Mouse (Mus musculus) forebrain, embryonic 11.5 days (tissue): ENCODE measurements around the gene Prdm10. TPM values are rescaled to one million over a fixed set of nuclear protein-coding genes. Genes with fewer than 3 reads are reported as not detected.

Source experiments
- ATAC-seq: fragments of 200-750 bp; cut with Nextera tagmentation; replicated peaks from 2 replicates; pipeline ENCODE4 v1.8.0; 2017; ENCODE audit warnings: moderate TSS enrichment; ENCODE audit not compliant: low FRiP score
- DNase-seq: peaks from one replicate; pipeline ENCODE4 v3.0.0-alpha.2; 2017; ENCODE audit warnings: low spot score
- H3K27ac ChIP-seq: fragments of 300-500 bp; sonication (generic); 2 replicates; pipeline ENCODE4 v1.5.1; 2014; ENCODE audit warnings: low read depth, low read length
- H3K27me3 ChIP-seq: fragments of 300-500 bp; sonication (generic); 2 replicates; pipeline ENCODE4 v1.6.1; 2014; ENCODE audit warnings: mild to moderate bottlenecking, low read length, mixed read lengths; ENCODE audit not compliant: control insufficient read depth, insufficient read depth
- H3K36me3 ChIP-seq: fragments of 300-500 bp; sonication (generic); 2 replicates; pipeline ENCODE4 v1.6.1; 2014; ENCODE audit warnings: mild to moderate bottlenecking, low read length, moderate library complexity, mixed read lengths; ENCODE audit not compliant: control insufficient read depth, insufficient read depth
- H3K4me1 ChIP-seq: fragments of 300-500 bp; sonication (generic); replicated peaks from 2 replicates; pipeline ENCODE4 v1.6.1; 2014; ENCODE audit warnings: low read length, mixed read lengths; ENCODE audit not compliant: control insufficient read depth, insufficient read depth
- H3K4me2 ChIP-seq: fragments of 300-500 bp; sonication (generic); 2 replicates; pipeline ENCODE4 v1.6.1; 2014; ENCODE audit warnings: low read depth, mild to moderate bottlenecking, low read length, moderate library complexity, mixed read lengths; ENCODE audit not compliant: severe bottlenecking
- H3K4me3 ChIP-seq: fragments of 300-500 bp; sonication (generic); 2 replicates; pipeline ENCODE4 v1.5.1; 2014; ENCODE audit warnings: low read depth, low read length
- H3K9ac ChIP-seq: fragments of 300-500 bp; sonication (generic); 2 replicates; pipeline ENCODE4 v1.6.1; 2014; ENCODE audit warnings: low read length
- H3K9me3 ChIP-seq: fragments of 300-500 bp; sonication (generic); 2 replicates; pipeline ENCODE4 v1.6.1; 2016; ENCODE audit warnings: low read length, mixed read lengths; ENCODE audit not compliant: control insufficient read depth
- WGBS: fragments of 180-500 bp; shearing (Covaris S2); extraction: QIAGEN DNeasy Blood & Tissue Kit; methylation state at CpG from one replicate; pipeline ENCODE4 v1.1.7; 2014; 5-methylcytosine and 5-hydroxymethylcytosine counted together
- polyA plus RNA-seq: library from polyadenylated mRNA; unstranded; fragments of >200 nt; fragmentation: Nextera tagmentation; extraction: Ambion mirVana; gene quantifications from 2 replicates; pipeline ENCODE4 v1.2.1, GENCODE M21; 2014

Prdm10 gene
- polyA plus RNA-seq, 1 experiment from 2014 or later: 10.1 TPM

DNA sequence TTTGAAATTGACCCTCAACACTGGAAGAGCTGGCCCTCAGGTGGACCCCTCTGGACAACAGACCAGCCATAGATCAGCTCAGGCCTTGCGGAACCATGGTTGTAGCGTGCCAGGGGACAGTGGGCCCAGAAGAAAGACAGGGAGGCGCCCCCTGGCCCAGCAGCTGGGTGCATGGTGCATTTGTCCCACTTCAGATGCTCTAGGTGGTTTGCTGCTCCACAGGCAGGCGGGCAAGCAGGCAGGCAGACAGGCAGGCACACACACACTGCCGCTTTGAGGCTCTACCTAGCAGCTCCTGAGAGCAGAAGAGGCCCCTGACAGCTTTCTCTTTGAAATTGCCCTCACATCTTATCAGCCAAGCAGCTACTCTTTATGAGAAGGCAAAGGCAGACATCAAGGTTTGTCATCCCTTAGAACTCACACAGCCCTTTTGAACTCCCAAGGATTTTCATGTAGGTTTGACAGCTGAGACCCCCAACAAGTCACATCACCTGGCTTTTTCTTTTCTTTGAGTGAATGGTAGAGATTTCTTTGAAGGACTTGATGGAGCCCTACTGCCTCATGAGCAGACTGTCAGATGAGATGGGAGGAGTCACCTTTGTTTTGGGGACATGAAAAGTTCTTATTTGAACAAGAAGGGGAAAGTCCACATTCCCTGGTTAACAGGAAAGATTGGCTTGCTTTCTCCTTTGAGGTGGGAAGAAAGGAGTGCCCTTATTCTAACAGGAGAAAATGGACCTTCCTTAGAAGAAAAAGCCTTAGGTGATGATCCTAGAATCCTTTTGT is 21.4 kb downstream of the Prdm10 start:
- H3K9me3 ChIP-seq: no peaks in the 10 kb centered on the region
- H3K27ac ChIP-seq: no peak overlapping the region
- WGBS: 79% methylated on average over 5 of the region's 5 CpGs
- no peaks in the 10 kb centered on the region for H3K4me1 ChIP-seq
- H3K27me3 ChIP-seq: no peaks in the 10 kb centered on the region
- DNase-seq: no peak
- H3K4me3 ChIP-seq: no peak overlapping the region
- no peak overlapping the region for H3K4me2 ChIP-seq
- H3K9ac ChIP-seq: no peak overlapping the region
- no peaks in the 10 kb centered on the region for H3K36me3 ChIP-seq
- no peak for ATAC-seq

DNA sequence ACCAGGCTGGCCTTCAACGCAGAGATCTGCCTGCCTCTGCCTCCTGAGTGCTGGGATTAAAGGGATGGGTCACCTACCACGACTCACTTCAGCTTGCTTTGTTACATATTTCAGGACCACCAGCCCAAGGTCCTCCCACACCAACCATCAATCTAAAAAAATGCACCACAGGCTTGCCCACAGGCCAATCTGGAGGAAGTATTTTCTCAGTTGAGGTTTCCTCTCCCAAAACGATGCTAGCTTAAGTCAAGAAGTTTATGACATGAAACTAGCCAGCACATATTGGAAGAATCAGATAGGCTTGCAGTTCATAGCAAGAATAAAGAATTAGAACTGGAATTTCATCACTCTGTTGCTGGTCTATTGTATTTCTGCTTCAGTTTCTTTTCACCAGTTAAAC is 24.0 kb downstream of the Prdm10 start:
- DNase-seq (no peak), ATAC-seq (no peak)
- H3K4me2 ChIP-seq: no peak overlapping the region
- 89% methylated on average over 3 of the region's 3 CpGs for WGBS
- no peak overlapping the region for H3K4me3 ChIP-seq
- H3K9ac ChIP-seq: no peak overlapping the region
- no peaks in the 10 kb centered on the region for H3K9me3 ChIP-seq
- no peaks in the 10 kb centered on the region for H3K4me1 ChIP-seq
- H3K27ac ChIP-seq: no peak overlapping the region
- H3K36me3 ChIP-seq: no peaks in the 10 kb centered on the region
- H3K27me3 ChIP-seq: no peaks in the 10 kb centered on the region

DNA sequence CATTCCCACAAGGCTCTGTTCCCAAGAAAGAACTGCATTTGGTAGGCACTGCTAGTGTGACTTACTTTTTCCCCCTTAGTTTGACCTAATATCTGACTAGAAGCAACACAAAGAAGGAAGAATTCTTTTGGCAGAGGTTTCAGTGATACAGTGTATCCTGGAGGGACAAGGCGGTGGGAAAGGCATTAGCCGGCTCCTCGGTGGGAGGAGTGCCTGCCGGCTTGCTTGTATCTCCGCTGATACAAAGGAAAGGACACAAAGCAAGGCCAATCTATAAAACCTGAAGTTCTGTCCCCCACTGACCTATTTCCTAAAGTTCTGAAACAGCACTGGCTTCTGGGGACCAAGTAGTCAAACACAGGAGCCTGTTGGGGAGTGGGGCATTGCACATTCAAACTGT is 24.8 kb downstream of the Prdm10 start:
- no peak for ATAC-seq
- no peak overlapping the region for H3K4me2 ChIP-seq
- no peaks in the 10 kb centered on the region for H3K27me3 ChIP-seq
- no peak overlapping the region for H3K4me3 ChIP-seq
- no peaks in the 10 kb centered on the region for H3K4me1 ChIP-seq
- H3K9ac ChIP-seq: no peak overlapping the region
- H3K27ac ChIP-seq: no peak overlapping the region
- no peak for DNase-seq
- no peaks in the 10 kb centered on the region for H3K36me3 ChIP-seq
- no peaks in the 10 kb centered on the region for H3K9me3 ChIP-seq
- 70% methylated on average over 5 of the region's 5 CpGs for WGBS

DNA sequence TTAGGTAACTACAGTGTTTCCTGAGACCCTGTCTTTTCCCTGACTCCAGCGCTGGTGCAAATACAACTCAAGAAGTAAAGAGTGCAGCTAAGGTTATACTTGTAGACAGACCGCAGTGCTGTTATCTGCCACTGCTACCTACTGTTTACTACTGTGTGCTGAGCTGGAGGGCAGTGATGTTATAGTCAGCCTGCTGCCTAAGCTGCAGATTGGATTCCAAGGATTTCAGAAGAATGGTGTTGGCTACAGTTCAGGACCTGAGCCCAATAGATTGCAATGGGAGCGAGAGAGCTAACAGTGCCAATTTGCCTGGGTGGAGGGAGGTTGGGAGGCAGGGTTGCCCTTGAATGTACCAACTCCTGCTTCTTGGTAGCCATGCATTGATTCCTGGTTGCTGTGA is 25.5 kb downstream of the Prdm10 start:
- 93% methylated on average over 3 of the region's 3 CpGs for WGBS
- Histone ChIP-seq H3K4me3 (no peak overlapping the region), H3K9me3 (no peaks in the 10 kb centered on the region)

DNA sequence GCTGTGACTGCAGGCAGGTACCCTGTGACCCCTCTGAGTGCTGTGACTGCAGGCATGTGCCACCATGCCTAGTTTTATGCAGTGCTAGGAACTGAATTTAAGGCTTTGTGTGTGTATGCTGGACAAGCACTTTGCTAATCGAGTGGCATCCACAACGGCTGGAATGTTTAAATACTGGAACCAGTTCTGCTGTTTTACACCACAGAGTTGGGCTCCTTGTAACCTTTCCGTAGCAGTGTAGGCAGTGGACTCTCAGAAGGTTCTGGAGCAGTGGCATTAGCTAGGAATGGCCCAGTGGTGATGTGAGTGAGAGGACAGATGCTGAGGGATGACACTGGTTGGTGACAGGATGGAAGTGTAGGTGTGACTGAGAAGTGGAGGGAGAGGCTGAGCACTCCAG is 26.9 kb downstream of the Prdm10 start:
- no peak overlapping the region for H3K27ac ChIP-seq
- H3K36me3 ChIP-seq: no peaks in the 10 kb centered on the region
- 90% methylated on average over 3 of the region's 3 CpGs for WGBS
- H3K4me2 ChIP-seq: no peak overlapping the region
- H3K9ac ChIP-seq: no peak overlapping the region
- DNase-seq (no peak), ATAC-seq (no peak)
- no peaks in the 10 kb centered on the region for H3K9me3 ChIP-seq
- H3K4me3 ChIP-seq: no peak overlapping the region
- H3K27me3 ChIP-seq: no peaks in the 10 kb centered on the region
- no peaks in the 10 kb centered on the region for H3K4me1 ChIP-seq

More for the DNA sequence above, 25.5 kb downstream of the Prdm10 start:
- Histone ChIP-seq H3K27me3 (no peaks in the 10 kb centered on the region), H3K36me3 (no peaks in the 10 kb centered on the region), H3K9ac (no peak overlapping the region), H3K4me1 (no peaks in the 10 kb centered on the region), H3K4me2 (no peak overlapping the region), H3K27ac (no peak overlapping the region)
- ATAC-seq: no peak
- no peak for DNase-seq

DNA sequence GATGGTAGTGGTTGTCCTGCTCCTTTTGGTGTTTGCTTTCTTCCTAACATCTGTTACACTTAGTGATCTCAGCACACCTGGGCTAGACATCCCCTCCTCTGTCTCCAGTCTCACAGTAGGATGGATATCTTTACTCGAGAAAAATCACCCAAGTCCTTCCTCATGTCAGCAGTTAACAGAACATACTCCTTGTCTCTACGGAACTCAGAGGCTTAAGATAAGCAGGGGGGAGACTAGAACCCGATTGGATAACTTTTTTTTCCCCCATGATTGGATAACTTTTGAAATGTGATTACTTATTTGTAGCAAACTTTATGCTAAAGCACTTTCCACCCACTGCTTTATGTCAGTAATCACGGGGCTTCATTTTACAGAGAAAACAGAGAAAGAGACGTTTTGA is 28.7 kb downstream of the Prdm10 start:
- ATAC-seq (no peak), DNase-seq (no peak)
- Histone ChIP-seq H3K36me3 (no peaks in the 10 kb centered on the region), H3K27ac (no peak overlapping the region), H3K9ac (no peak overlapping the region), H3K27me3 (no peaks in the 10 kb centered on the region), H3K4me1 (no peaks in the 10 kb centered on the region), H3K9me3 (no peaks in the 10 kb centered on the region), H3K4me3 (no peak overlapping the region), H3K4me2 (no peak overlapping the region)
- WGBS: 76% methylated on average over 5 of the region's 5 CpGs

DNA sequence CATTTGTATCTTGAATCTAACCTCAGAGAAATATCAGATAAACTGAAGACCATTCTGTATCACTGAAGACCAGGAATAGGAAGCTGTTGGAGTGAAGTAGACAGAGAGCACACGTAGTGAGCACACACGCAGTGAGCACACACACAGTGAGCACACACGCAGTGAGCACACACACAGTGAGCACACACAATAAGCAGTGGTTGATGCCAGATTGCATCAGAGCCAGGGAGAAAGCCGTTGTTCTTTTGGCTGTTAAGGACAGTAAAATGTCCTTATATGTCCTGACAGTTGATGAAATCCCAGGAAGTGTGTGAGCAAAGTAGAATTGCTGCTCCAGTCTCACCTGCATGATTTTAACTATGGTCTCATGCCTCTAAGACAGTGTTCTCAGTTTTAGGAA is 30.3 kb downstream of the Prdm10 start:
- Histone ChIP-seq H3K4me2 (no peak overlapping the region), H3K9ac (no peak overlapping the region), H3K27me3 (no peaks in the 10 kb centered on the region), H3K4me1 (no peaks in the 10 kb centered on the region), H3K9me3 (no peaks in the 10 kb centered on the region), H3K4me3 (no peak overlapping the region), H3K27ac (no peak overlapping the region), H3K36me3 (no peaks in the 10 kb centered on the region)
- DNase-seq (no peak), ATAC-seq (no peak)
- WGBS: 95% methylated on average over 4 of the region's 4 CpGs

DNA sequence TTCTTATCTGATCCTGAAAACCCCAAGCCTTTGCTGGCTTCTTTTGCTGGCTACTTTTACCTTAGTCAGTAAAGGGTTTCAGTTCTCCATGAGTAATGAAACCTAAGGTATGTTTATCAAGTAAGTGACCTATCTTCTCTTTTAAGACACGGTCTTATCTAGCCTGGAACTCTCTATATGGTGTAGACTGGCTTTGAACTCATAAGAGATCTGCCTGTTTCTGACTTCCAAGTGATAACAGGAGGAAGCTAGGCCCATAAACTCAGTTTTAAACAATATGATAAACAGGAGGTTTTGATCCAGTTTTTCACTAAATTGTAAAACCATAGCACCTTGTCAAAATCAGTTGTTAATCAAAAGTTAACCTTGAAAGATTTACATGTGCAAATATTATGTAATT is 33.5 kb downstream of the Prdm10 start:
- Histone ChIP-seq H3K9me3 (no peaks in the 10 kb centered on the region), H3K4me3 (no peak overlapping the region), H3K27ac (no peak overlapping the region), H3K27me3 (no peaks in the 10 kb centered on the region), H3K9ac (no peak overlapping the region), H3K4me1 (no peaks in the 10 kb centered on the region), H3K36me3 (no peaks in the 10 kb centered on the region), H3K4me2 (no peak overlapping the region)
- ATAC-seq (no peak), DNase-seq (no peak)
- 85% methylated on average over 1 of the region's 1 CpGs for WGBS

DNA sequence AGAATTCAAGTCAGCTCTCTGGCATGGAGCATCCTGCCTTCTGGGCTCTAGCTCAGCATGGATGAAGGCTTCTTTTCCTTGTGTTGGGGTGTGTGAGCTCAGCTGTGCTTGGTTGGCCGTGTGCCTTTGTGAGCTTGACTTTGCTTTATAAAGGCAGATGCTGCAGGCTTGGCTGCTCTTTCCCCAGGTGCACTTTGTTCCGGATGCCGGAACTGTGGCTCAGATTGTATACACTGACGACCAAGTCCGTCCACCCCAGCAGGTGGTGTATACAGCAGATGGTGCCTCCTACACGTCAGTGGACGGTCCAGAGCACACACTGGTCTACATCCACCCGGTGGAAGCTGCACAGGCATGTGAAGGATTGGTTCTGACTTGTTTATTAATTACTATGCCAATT is 35.6 kb downstream of the Prdm10 start:
- 66% methylated on average over 8 of the region's 8 CpGs for WGBS
- no peak overlapping the region for H3K27ac ChIP-seq
- no peak overlapping the region for H3K4me2 ChIP-seq
- H3K4me1 ChIP-seq: peaks cover under 1% of the 10 kb centered on the region; the same call in 1 of the 2 replicates
- no peaks in the 10 kb centered on the region for H3K36me3 ChIP-seq
- no peak overlapping the region for H3K4me3 ChIP-seq
- no peak overlapping the region for H3K9ac ChIP-seq
- ATAC-seq (no peak), DNase-seq (no peak)
- no peaks in the 10 kb centered on the region for H3K27me3 ChIP-seq
- no peaks in the 10 kb centered on the region for H3K9me3 ChIP-seq
